Mouse (Mus musculus): Measurements from ENCODE around the gene Mark1. TPM values are rescaled to one million over a fixed set of nuclear protein-coding genes. Genes with fewer than 3 reads are reported as not detected.

Mark1 gene
- total RNA-seq (2023) = not detected in 4 replicates

DNA sequence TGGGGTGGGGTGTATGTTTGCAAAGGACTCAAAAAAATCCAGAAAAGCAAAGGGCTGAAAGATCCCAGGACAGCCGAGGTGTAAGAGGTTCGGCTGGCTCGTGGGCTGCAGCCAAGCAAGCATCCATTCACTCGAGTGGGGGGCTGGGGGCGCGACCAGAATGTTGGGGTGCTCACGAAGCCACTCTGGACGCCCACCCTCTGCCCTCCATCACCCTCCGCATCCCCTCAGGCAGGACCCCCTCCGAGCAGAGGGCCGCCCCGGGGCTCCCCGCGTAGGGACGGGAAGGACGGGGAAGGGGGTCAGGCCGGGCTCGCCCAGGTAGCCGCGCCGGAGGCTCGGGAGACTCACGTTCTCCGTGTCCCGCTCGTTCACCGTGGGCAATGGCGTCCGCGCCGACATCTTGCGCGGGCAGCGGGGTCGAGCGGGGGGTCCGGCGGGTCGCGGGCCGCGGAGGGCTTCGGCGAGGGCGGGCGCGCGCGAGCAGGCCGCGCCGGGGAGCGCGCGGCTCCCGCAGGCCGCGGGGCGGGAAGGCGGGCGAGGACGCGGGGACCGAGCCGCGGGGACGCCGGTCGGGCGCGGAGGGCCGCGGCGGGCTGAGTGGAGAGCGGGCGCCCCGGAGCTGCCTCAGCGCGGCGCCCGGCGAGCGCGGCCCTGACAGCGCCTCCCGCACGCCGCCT is at the start of gene Mark1:
Mark1 (minus strand) TSS at position 500 of the 680 bp plus-strand sequence.

DNA sequence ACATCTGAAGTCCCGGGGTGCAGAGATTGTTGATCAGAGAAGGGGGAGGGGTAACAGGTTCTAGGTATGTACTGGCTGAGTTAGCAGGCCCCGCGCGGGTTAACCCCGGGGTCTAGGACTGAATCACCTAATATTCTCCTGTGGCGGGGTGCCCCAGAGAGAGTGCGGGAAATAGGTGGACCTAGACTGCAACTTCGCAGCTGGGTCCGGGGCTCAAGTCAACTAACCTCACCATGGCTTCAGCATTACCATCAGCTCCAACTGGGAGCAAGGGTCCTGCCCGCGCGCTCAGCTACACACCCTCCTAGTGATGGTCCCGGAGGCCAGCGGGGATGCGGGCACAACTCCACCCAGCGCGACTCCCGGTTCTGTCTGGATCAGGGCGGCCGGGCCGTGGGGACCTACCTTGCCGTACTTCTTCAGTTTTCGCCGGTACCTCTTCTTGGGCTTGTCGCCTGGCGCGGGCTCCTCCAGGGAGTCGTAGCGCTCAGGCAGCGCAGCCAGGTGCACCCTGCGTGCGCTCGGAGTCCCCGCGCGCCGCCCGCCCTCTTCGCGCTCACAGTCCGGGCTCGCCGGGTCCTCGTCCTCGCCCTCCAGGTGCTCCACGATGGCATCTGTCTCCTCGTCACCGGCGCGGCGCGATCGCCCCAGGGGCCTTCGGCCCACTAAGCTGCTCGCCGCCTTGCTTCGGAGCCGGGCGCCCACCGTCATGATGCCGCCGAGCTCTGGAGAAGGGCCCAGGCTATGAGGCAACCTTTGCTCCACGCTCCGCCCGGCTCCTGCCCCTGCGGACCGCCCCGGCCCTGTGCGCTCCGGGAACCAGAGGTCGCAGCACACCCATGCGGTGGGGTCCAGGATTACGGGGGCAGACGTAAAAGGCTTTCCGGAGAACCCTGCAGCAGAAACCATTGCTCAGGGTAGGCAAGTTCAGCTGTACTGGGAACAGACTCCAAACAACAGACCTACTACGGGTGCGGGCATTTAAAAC is 116.8 kb downstream of the Mark1 start, which contains the start of gene C130074G19Rik:
C130074G19Rik (minus strand) TSS at position 938 of the 988 bp plus-strand sequence.

Other genes starting within 250 kb of the Mark1 start
- 0.28 to 0.58 TPM (median 0.46 TPM) in 3 of 4 replicates, not detected in the other for gene Marc1, start 188.3 kb downstream of the Mark1 start, total RNA-seq (2023)
- gene Marc2, start 153.1 kb downstream of the Mark1 start, total RNA-seq (2023) = 167 to 183 TPM (median 180 TPM) in 4 replicates
- not detected in 4 replicates for gene C130074G19Rik, start 116.4 kb downstream of the Mark1 start, total RNA-seq (2023)
- gene Rab3gap2, start 204.5 kb upstream of the Mark1 start, total RNA-seq (2023) = 72.5 to 74.9 TPM (median 73.3 TPM) in 4 replicates